Mouse (Mus musculus) adrenal gland, adult 10 weeks (tissue): ENCODE measurements around the gene Ccser1. TPM values are rescaled to one million over a fixed set of nuclear protein-coding genes. Genes with fewer than 3 reads are reported as not detected.

Source experiments
- polyA plus RNA-seq: library from polyadenylated mRNA; stranded (reverse); fragments of 350-450 nt; fragmentation: Illumina TruSeq; extraction: RNeasy Lipid Tissue Mini Kit (QIAGEN cat#74804); gene quantifications from one replicate; pipeline ENCODE4 v1.2.3, GENCODE M21; 2014; ENCODE audit warnings: low read depth, low replicate concordance

The Ccser1 gene
- polyA plus RNA-seq, result 6.6 TPM

GRCm38 (mm10) chr6:61179949-61180755 lies at the start of gene Ccser1:
Ccser1 (plus strand) TSS chr6:61180324.

